Mouse (Mus musculus) brain, embryonic 14.5 days (tissue): ENCODE data around the gene Igfbpl1. TPM values are rescaled to one million over a fixed set of nuclear protein-coding genes. Genes with fewer than 3 reads are reported as not detected.

ENCODE experiments used
- DNase-seq: peaks from one replicate; pipeline ENCODE4 v3.0.0-alpha.2; 2011; ENCODE audit warnings: low read depth
- CTCF ChIP-seq: fragments of 200-500 bp; IDR thresholded peaks from 2 replicates; pipeline ENCODE4 v1.5.1; 2012; ENCODE audit warnings: inconsistent platforms, mild to moderate bottlenecking, moderate library complexity, borderline replicate concordance; ENCODE audit not compliant: insufficient read depth, insufficient read length; ENCODE audit errors: extremely low read depth
- POLR2A ChIP-seq: fragments of 200-500 bp; IDR thresholded peaks from 2 replicates; pipeline ENCODE4 v1.6.1; 2012; ENCODE audit warnings: mild to moderate bottlenecking, inconsistent platforms, borderline replicate concordance; ENCODE audit not compliant: poor library complexity, insufficient read depth, insufficient read length, severe bottlenecking; ENCODE audit errors: extremely low read depth
- polyA plus RNA-seq: library from polyadenylated mRNA; depleted of rRNA; stranded (reverse); fragments of >200 nt; gene quantifications from 2 replicates; pipeline ENCODE4 v1.2.3, GENCODE M21; 2012

Gene Igfbpl1
- polyA plus RNA-seq, 1 experiment, result 266 TPM

DNA sequence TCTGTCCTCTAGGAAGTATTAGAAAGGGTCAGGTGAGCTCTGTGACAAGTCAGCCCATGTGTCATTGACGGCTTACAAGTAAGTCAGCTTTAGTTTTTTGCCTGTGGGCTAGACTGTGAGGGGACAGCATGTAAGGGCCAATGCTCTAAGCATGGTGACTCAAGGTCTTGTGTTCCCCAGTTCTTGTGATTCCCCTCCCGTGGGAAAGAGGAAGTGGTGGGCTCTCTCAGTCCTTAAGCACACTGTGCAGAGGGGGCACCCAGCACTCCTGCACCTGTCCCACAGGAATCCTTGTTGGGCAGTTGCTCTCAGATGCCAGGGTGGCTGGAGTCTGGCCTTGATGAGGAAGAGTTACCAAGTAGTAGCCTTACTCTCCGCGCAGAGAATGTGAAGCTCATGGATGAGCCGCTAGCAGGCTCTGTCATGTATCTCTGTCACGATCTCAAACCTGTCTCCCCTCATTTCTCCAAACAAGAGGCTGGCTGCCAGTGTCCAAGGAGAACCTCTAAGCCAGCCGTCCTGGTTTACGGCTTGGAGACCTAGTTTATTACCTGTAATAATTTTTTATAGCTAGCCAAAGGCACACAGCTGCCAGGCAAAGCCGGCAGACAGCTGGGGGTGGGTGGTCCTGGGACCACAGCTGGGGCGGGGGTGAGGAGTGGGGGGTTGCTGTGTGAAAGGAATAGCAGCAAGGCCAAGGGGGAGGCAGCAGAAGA lies 21.5 kb upstream of the Igfbpl1 start, which contains the start of gene Stra6l:
Gene Stra6l (plus strand): TSS at position 556 of the 716 bp plus-strand sequence.
- no peak for DNase-seq
- no peak for TF ChIP-seq POLR2A
- TF ChIP-seq CTCF, result no peak

- no peak for DNase-seq
- TF ChIP-seq CTCF, result no peak
- no peak for TF ChIP-seq POLR2A
Measured at GRCm38 (mm10) chr4:45846263-45846662, 19.5 kb upstream of the Igfbpl1 start.

DNA sequence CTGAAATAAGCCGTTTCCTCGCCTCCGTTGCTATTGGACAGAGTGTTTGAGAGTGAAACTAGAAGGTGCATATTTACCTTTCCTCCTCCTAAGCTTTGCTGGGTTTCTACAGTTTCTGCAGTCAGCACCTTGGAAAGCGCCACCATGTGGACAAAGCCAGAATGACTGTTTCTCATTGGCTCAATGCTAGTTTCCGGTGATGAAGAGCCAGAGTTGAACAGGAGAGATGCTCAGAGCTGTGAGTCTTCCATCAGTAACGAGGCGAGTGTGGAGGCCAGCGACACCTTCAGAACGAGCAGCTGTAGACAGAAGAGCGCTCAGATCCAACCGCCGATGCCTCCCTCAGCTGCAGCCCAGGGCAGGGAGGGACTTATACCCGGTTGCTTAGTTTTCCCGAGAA lies 17.6 kb upstream of the Igfbpl1 start:
- peak; percentile 80 for DNase-seq

GRCm38 (mm10) chr4:45833461-45833860 lies 6.7 kb upstream of the Igfbpl1 start:
- no peak for DNase-seq
- TF ChIP-seq POLR2A, result no peak
- TF ChIP-seq CTCF, result no peak

More for the DNA sequence above, 17.6 kb upstream of the Igfbpl1 start:
- TF ChIP-seq POLR2A (no peak), CTCF (peak; percentile 74; the same call in 1 of the 2 replicates)

- TF ChIP-seq CTCF (no peak), POLR2A (no peak)
Measured at GRCm38 (mm10) chr4:45831996-45832395, 5.3 kb upstream of the Igfbpl1 start.

GRCm38 (mm10) chr4:45829907-45830759 lies 3.4 kb upstream of the Igfbpl1 start:
- peak; percentile 81 for DNase-seq
- no peak for TF ChIP-seq CTCF
- no peak for TF ChIP-seq POLR2A

More at GRCm38 (mm10) chr4:45831996-45832395, 5.3 kb upstream of the Igfbpl1 start:
- peak; percentile 56 for DNase-seq

GRCm38 (mm10) chr4:45824761-45825556 lies 1.8 kb downstream of the Igfbpl1 start:
- TF ChIP-seq POLR2A (peak; percentile 6; the same call in 1 of the 2 replicates), CTCF (no peak)
- DNase-seq, result no peak

GRCm38 (mm10) chr4:45824049-45824760 lies 2.5 kb downstream of the Igfbpl1 start:
- DNase-seq, result peak; percentile 96
- no peak for TF ChIP-seq CTCF

DNA sequence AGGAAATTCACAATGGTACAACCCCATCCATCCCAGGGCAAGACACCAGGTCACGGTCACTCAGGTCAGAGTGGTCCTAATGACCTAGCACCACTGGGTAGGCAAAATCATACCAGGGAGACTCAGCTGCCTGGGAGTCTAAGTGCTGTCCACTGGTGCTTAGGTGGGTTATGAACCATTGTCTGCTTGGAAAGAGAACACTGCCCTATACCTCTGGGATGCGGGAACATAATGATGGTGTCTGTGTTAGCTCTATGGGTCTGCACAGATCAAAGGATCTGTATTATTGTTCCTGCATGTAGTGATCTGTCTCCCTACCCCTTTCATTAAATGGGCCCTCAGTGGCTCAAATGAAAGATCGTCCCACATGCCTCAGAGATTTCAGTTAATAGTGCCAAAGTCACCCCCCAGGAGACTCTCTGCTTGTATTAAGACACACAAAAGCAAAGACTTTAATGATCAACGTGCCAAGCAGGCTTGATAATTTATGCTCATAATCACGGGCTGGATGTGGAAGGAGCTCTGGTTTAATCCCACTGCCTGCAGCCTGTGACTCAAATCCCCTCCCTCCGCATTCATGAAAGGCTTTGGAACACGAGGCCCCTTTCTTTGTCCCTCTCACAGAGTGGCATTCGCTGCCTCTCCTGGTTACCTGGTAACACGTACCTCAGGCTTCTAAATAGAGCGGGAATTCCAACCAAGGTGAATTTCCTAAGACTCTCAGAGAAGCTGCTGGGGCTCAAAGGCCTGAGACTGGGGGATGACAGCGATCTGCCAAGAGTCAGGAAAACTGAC lies 3.7 kb downstream of the Igfbpl1 start:
- peak; percentile 97 for DNase-seq

GRCm38 (mm10) chr4:45821995-45822394 lies 4.7 kb downstream of the Igfbpl1 start:
- TF ChIP-seq POLR2A, result no peak
- no peak for TF ChIP-seq CTCF
- peak; percentile 15 for DNase-seq

More for the DNA sequence above, 3.7 kb downstream of the Igfbpl1 start:
- no peak for TF ChIP-seq POLR2A
- no peak for TF ChIP-seq CTCF

- TF ChIP-seq POLR2A (no peak), CTCF (peak; percentile 87; the same call in 1 of the 2 replicates)
- peak; percentile 92 for DNase-seq
Measured at GRCm38 (mm10) chr4:45820074-45820830, 6.5 kb downstream of the Igfbpl1 start.
